In the genomic region with DNA sequence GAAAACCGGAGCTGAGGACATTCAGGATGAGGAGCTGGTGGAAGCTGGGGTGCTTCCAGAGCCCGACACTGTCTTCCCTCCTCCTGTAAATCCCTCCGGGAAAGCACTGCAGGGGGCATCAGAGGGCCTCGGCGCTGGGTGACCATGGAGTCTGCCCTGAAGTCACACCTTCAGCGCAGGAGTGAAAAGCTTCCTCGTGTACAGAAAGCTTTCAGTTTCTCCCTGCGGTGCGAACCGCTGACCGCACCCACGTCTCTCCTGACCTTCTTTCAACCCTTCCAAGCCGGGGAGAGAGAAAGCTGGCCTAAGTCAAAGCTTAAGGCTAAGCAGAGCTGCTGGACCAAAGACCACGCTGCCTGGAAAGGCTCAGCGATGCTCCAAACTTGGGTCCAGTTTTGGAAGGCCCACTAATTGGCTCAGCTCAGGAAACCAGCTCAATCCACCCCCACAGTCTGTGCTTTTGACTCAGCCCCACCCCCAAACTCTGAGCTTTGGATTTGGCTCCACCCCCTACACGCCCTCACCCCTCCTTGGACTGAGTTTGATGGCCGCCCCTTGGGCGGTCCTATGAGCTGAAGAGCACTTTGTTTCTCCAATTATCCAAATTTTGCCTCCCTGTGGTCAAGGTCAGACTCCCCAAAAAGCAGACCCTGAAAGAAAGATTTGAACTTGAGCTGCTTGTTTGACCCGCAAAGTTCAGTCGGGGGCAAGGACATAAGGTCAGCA, we compare ENCODE assay signal across 9 mouse cellular contexts.
DNase-seq lines count a peak whose midpoint lies in the region; ATAC-seq lines count a peak whose summit lies in the region.
"Had no signal": no experiment of that assay in that cellular context is flagged by ENCODE, and none has a peak within 500 bp of the region (broad histone marks: within the 10 kb centered on the region; RNA-seq: fewer than 3 reads in every experiment).

No protein-coding gene starts in this region.

- H3K9ac ChIP-seq in heart, embryonic 14.5 days (ENCODE audit: low read length), result no peak overlapping the region
- H3K9ac ChIP-seq in stomach, embryonic 16.5 days (ENCODE audit: low read length), result no peak overlapping the region

- ATAC-seq in heart, embryonic 14.5 days (ENCODE audit: insufficient number of reproducible peaks, insufficient read depth, low FRiP score, low read depth), result no peak
- no peak; the same call in 1 of the 2 replicates for ATAC-seq in stomach, embryonic 16.5 days (ENCODE audit: insufficient read depth, low FRiP score)
- ATAC-seq in megakaryocyte-erythroid progenitor cell, adult 5-6 weeks (replicated peaks; ENCODE audit: low FRiP score, low TSS enrichment, poor library complexity, severe bottlenecking), result no peak

- no peak for DNase-seq in heart, adult 18-20 months
- DNase-seq in retina, postnatal 1 day, result peak; percentile 31
- no peak for DNase-seq in retina, embryonic 14.5 days (ENCODE audit: low spot score)
- no peak for DNase-seq in limb, embryonic 10.5 days (ENCODE audit: low spot score)
- no peak for DNase-seq in frontal cortex, postnatal 36 days (ENCODE audit: low spot score in 2 of 2)
- DNase-seq: kidney, postnatal 14 days had no signal

- peaks cover 0 to 5% of the 10 kb centered on the region in 2 experiments; a peak in 1 of 4 replicates for H3K4me1 ChIP-seq in heart, embryonic 14.5 days (ENCODE audit: control insufficient read depth in 2 of 2, insufficient read depth in 2 of 2, low read length in 2 of 2)
- peaks cover 38% of the 10 kb centered on the region for H3K4me1 ChIP-seq in limb, embryonic 10.5 days
- H3K4me1 ChIP-seq in stomach, embryonic 16.5 days (ENCODE audit: control insufficient read depth, insufficient read depth, low read length), result 0 out of 2 replicates have a peak, but pooled peaks cover 6% of the 10 kb centered on the region

- H3K4me2 ChIP-seq in heart, embryonic 14.5 days (ENCODE audit: low read length), result peak overlapping the region; percentile 14; the same call in 1 of the 2 replicates
- peak overlapping the region; percentile 35; the same call in 1 of the 2 replicates for H3K4me2 ChIP-seq in stomach, embryonic 16.5 days (ENCODE audit: low read depth, low read length)

- 20% methylated on average over 20 of the region's 20 CpGs for WGBS in heart, embryonic 14.5 days
- WGBS in limb, embryonic 10.5 days, result 37% methylated on average over 20 of the region's 20 CpGs
- WGBS in stomach, embryonic 16.5 days, result 24% methylated on average over 20 of the region's 20 CpGs

- H3K9me3 ChIP-seq in heart, embryonic 14.5 days (ENCODE audit: control insufficient read depth, low read length), result peaks cover 8% of the 10 kb centered on the region; the same call in 1 of the 2 replicates
- H3K9me3 ChIP-seq in limb, embryonic 10.5 days (replicated peaks), result 0 out of 2 replicates have a peak, but pooled peaks cover 3% of the 10 kb centered on the region
- H3K9me3 ChIP-seq in stomach, embryonic 16.5 days (replicated peaks; ENCODE audit: control insufficient read depth, low read length), result peaks cover 6% of the 10 kb centered on the region

- 0 out of 4 replicates have a peak overlapping the region, but pooled peaks of 1 of the 2 experiments have one; percentile 18 for H3K4me3 ChIP-seq in heart, embryonic 14.5 days (ENCODE audit: control insufficient read depth in 1 of 2, insufficient read depth in 1 of 2, low read depth in 1 of 2, low read length in 2 of 2)
- no peak overlapping the region for H3K4me3 ChIP-seq in limb, embryonic 10.5 days
- H3K4me3 ChIP-seq in stomach, embryonic 16.5 days (replicated peaks; ENCODE audit: low read length), result peak overlapping the region; percentile 15; the same call in 1 of the 2 replicates

- H3K27me3 ChIP-seq in heart, embryonic 14.5 days (ENCODE audit: control insufficient read depth, insufficient read depth, low read length), result peaks cover 33% of the 10 kb centered on the region
- H3K27me3 ChIP-seq in limb, embryonic 10.5 days (ENCODE audit: low read depth, poor library complexity, severe bottlenecking), result peaks cover 22% of the 10 kb centered on the region; the same call in 1 of the 2 replicates
- H3K27me3 ChIP-seq in stomach, embryonic 16.5 days (ENCODE audit: control insufficient read depth, insufficient read depth, low read length), result peaks cover 4% of the 10 kb centered on the region

- H3K27ac ChIP-seq in heart, embryonic 14.5 days (replicated peaks in 1 of 2; ENCODE audit: control insufficient read depth in 1 of 2, insufficient read depth in 1 of 2, low read depth in 2 of 2, low read length in 2 of 2), result no peak overlapping the region
- H3K27ac ChIP-seq in limb, embryonic 10.5 days, result peak overlapping the region; percentile 57; the same call in 1 of the 2 replicates
- H3K27ac ChIP-seq in stomach, embryonic 16.5 days (ENCODE audit: low read length), result no peak overlapping the region

- no peaks in the 10 kb centered on the region for H3K36me3 ChIP-seq in heart, embryonic 14.5 days (ENCODE audit: control insufficient read depth, insufficient read depth, low read length)
- H3K36me3 ChIP-seq in limb, embryonic 10.5 days, result no peaks in the 10 kb centered on the region
- H3K36me3 ChIP-seq in stomach, embryonic 16.5 days (ENCODE audit: control insufficient read depth, insufficient read depth, low read length), result no peaks in the 10 kb centered on the region
